Mouse (Mus musculus) telencephalon, adult 2 months (tissue): ENCODE results near the gene Olfr954.

Experiments
- DNase-seq: peaks from one replicate; pipeline ENCODE4 v3.0.0-alpha.2; 2011; ENCODE audit warnings: low read depth, low spot score

The Olfr954 gene

DNA sequence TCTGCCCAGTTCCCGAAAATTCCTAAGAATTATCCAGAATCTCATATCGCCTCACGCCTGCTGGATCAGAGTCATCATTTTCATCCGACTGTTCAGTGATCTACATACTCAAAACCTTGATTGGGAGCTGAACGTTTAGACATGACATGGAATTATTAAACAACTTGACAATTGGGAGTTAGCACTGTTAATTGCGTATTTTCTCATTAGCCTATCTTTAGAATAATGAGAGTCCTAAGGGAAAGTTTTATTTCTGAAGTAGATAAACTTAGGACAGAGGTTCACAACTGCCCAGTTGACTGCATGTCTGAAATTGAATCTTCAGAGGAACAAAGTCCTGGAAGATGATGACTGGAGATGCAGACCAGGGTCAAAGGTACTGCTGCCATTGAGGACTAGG lies at the start of gene Olfr954:
TSS of gene Olfr954 (plus strand) at position 301 of the 400 bp plus-strand sequence.
- no peak for DNase-seq

- no peak for DNase-seq
Measured at GRCm38 (mm10) chr9:39427048-39427447, 29.5 kb upstream of the Olfr954 start, which contains the start of gene Olfr952. Gene Olfr952, minus strand, starts transcription at chr9:39427148.

DNA sequence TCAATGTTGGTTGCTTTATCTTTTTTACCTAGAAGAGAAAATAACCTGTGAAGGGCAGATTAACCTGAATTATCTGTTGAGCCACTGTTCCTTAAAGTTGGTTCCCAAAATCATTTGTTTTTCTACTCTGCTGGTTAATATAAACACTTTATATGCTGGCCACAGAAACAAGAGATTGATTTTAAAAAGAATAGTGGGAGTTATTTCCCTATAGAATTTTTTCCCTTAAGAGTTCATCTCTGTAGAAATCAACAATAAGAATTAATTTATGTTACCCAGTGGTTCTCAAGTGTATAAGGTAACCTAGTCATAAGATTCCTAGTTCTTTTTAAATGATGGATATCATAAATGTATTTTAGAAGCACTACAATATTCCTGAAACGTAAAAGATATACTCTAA lies 15.3 kb downstream of the Olfr954 start, which contains the start of gene Olfr955:
TSS of gene Olfr955 (minus strand) at position 101 of the 400 bp plus-strand sequence.
- no peak for DNase-seq

- no peak for DNase-seq
Measured at GRCm38 (mm10) chr9:39493895-39494294, 37.4 kb downstream of the Olfr954 start, which contains the start of gene Olfr44. Gene Olfr44, minus strand, starts transcription at chr9:39493995.

- peak; percentile 28 for DNase-seq
Measured at GRCm38 (mm10) chr9:39508998-39509397, 52.5 kb downstream of the Olfr954 start.

DNA sequence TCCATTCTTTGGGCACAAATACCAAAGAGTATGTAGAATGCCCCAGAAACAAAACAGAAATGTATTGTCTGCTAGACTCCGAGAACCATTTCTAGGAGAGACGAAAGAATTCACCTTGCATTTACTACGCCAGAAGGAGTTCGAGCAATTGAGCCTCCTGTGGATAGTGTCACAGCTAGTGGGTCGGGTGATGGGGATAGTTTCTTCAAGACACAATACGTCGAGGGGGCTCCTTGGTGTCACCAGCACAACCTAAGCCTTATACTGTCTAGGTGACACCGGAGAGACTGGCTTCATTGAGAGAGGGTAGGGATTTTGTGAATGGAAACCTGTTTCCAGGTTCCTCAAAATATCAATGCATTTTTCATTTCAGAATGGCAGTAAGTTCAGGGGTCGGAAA lies 52.9 kb downstream of the Olfr954 start:
- DNase-seq = no peak
